Mouse (Mus musculus) MEL (cell line): ENCODE measurements around the gene Pgap1. TPM values are rescaled to one million over a fixed set of nuclear protein-coding genes. Genes with fewer than 3 reads are reported as not detected.

Experiments used
- DNase-seq: peaks from one replicate; pipeline ENCODE4 v3.0.0; 2011; ENCODE audit warnings: low read depth, low spot score
- H3K27ac ChIP-seq: 2 replicates; pipeline ENCODE4 v1.5.1; 2012; ENCODE audit warnings: low read depth, mild to moderate bottlenecking, control low read depth, low read length, moderate library complexity; ENCODE audit not compliant: control insufficient read depth
- H3K27me3 ChIP-seq, 2 experiments: fragments of 150-350 bp in 1 of 2; sonication (generic) in 1 of 2; 2 replicates each; pipeline ENCODE4 v1.6.1; 2012; ENCODE audit warnings: low read length in 2 of 2, mild to moderate bottlenecking in 2 of 2, improper control_type of control experiment in 1 of 2, moderate library complexity in 1 of 2; ENCODE audit not compliant: insufficient read depth in 2 of 2, control insufficient read depth in 1 of 2
- H3K36me3 ChIP-seq, 2 experiments: 2 replicates each; pipeline ENCODE4 v1.6.1; 2012 to 2014; ENCODE audit warnings: low read length in 2 of 2, improper control_type of control experiment in 1 of 2, inconsistent platforms in 1 of 2, mild to moderate bottlenecking in 1 of 2; ENCODE audit not compliant: insufficient read depth in 2 of 2, control insufficient read depth in 1 of 2
- H3K4me1 ChIP-seq, 2 experiments: fragments of 150-350 bp in 1 of 2; sonication (generic) in 1 of 2; 2 replicates each; pipeline ENCODE4 v1.6.1; 2012; ENCODE audit warnings: low read length in 2 of 2, improper control_type of control experiment in 1 of 2, mild to moderate bottlenecking in 1 of 2; ENCODE audit not compliant: insufficient read depth in 2 of 2, control insufficient read depth in 1 of 2
- H3K4me3 ChIP-seq, 2 experiments: fragments of 150-350 bp in 1 of 2; sonication (generic) in 1 of 2; 2 replicates each; pipeline ENCODE4 v1.5.1; 2012; ENCODE audit warnings: low read depth in 2 of 2, low read length in 2 of 2, mild to moderate bottlenecking in 2 of 2, moderate library complexity in 2 of 2, control low read depth in 1 of 2, improper control_type of control experiment in 1 of 2; ENCODE audit not compliant: control insufficient read depth in 1 of 2, insufficient read depth in 1 of 2
- H3K79me2 ChIP-seq: 2 replicates; pipeline ENCODE4 v1.6.1; 2012; ENCODE audit warnings: mild to moderate bottlenecking, low read length, moderate library complexity; ENCODE audit not compliant: control insufficient read depth, poor library complexity, insufficient read depth
- H3K9ac ChIP-seq: 2 replicates; pipeline ENCODE4 v1.6.1; 2012; ENCODE audit warnings: low read depth, mild to moderate bottlenecking, control low read depth, low read length, moderate library complexity; ENCODE audit not compliant: control insufficient read depth, poor library complexity, severe bottlenecking
- H3K9me3 ChIP-seq: fragments of 150-350 bp; sonication (generic); replicated peaks from 2 replicates; pipeline ENCODE4 v1.6.1; 2012; ENCODE audit warnings: mild to moderate bottlenecking, low read length, improper control_type of control experiment, moderate library complexity; ENCODE audit not compliant: insufficient read depth
- BHLHE40 ChIP-seq: IDR thresholded peaks from 2 replicates; pipeline ENCODE4 v1.6.1; 2012; ENCODE audit warnings: low read depth, mild to moderate bottlenecking, inconsistent platforms, low read length, improper control_type of control experiment, borderline replicate concordance
- ELF1 ChIP-seq: IDR thresholded peaks from 2 replicates; pipeline ENCODE4 v1.6.1; 2014; ENCODE audit warnings: low read depth, mild to moderate bottlenecking, inconsistent platforms, low read length, improper control_type of control experiment, moderate library complexity
- GABPA ChIP-seq: IDR thresholded peaks from 2 replicates; pipeline ENCODE4 v1.6.1; 2012; ENCODE audit warnings: low read depth, mild to moderate bottlenecking, inconsistent platforms, low read length, improper control_type of control experiment, moderate library complexity
- JUND ChIP-seq: IDR thresholded peaks from 2 replicates; pipeline ENCODE4 v1.6.1; 2011; ENCODE audit warnings: low read depth, mild to moderate bottlenecking, improper control_type of control experiment, low read length
- MAFK ChIP-seq: IDR thresholded peaks from 2 replicates; pipeline ENCODE4 v1.6.1; 2011; ENCODE audit warnings: low read depth, mild to moderate bottlenecking, low read length, improper control_type of control experiment, borderline replicate concordance
- MAX ChIP-seq: IDR thresholded peaks from 2 replicates; pipeline ENCODE4 v1.6.1; 2011; ENCODE audit warnings: low read length, improper control_type of control experiment
- NELFE ChIP-seq: IDR thresholded peaks from 2 replicates; pipeline ENCODE4 v1.6.1; 2011; ENCODE audit warnings: low read depth, low read length, improper control_type of control experiment
- POLR2A ChIP-seq, 2 experiments: IDR thresholded peaks; 2 replicates each; pipeline ENCODE4 v1.6.1; 2011 to 2012; ENCODE audit warnings: low read length in 2 of 2, mild to moderate bottlenecking in 2 of 2, control low read depth in 1 of 2, improper control_type of control experiment in 1 of 2, low read depth in 1 of 2, moderate library complexity in 1 of 2; ENCODE audit not compliant: control insufficient read depth in 1 of 2, insufficient read depth in 1 of 2, poor library complexity in 1 of 2
- POLR2AphosphoS2 ChIP-seq: IDR thresholded peaks from 2 replicates; pipeline ENCODE4 v1.6.1; 2011; ENCODE audit warnings: low read length, improper control_type of control experiment
- RCOR1 ChIP-seq: IDR thresholded peaks from 2 replicates; pipeline ENCODE4 v1.6.1; 2012; ENCODE audit warnings: low read depth, mild to moderate bottlenecking, inconsistent platforms, low read length, improper control_type of control experiment
- SMC3 ChIP-seq: IDR thresholded peaks from 2 replicates; pipeline ENCODE4 v1.6.1; 2011; ENCODE audit warnings: low read depth, low read length, improper control_type of control experiment
- TAL1 ChIP-seq: IDR thresholded peaks from 2 replicates; pipeline ENCODE4 v1.6.1; 2012; ENCODE audit warnings: mild to moderate bottlenecking, inconsistent platforms, low read length, moderate library complexity, mixed read lengths
- TCF12 ChIP-seq: IDR thresholded peaks from 2 replicates; pipeline ENCODE4 v1.6.1; 2014; ENCODE audit warnings: low read depth, mild to moderate bottlenecking, inconsistent platforms, low read length, improper control_type of control experiment, moderate library complexity
- polyA plus RNA-seq, 2 experiments: library from polyadenylated mRNA; stranded (reverse) in 1 of 2; unstranded in 1 of 2; fragments of >175 nt in 1 of 2; fragments of >200 nt in 1 of 2; gene quantifications; 2 replicates each; pipeline versions ENCODE4 v1.2.1 to v1.2.4; 2012; ENCODE audit warnings: low replicate concordance in 2 of 2, low read depth in 1 of 2; ENCODE audit not compliant: insufficient read length in 2 of 2, insufficient read depth in 1 of 2, missing spikeins in 1 of 2
- total RNA-seq: library from RNA; depleted of rRNA; stranded (reverse); fragments of 300-350 nt; gene quantifications from 2 replicates; pipeline ENCODE4 v1.2.3, GENCODE M21; 2012

Gene Pgap1
- total and polyA plus RNA-seq, 3 experiments = not detected

DNA sequence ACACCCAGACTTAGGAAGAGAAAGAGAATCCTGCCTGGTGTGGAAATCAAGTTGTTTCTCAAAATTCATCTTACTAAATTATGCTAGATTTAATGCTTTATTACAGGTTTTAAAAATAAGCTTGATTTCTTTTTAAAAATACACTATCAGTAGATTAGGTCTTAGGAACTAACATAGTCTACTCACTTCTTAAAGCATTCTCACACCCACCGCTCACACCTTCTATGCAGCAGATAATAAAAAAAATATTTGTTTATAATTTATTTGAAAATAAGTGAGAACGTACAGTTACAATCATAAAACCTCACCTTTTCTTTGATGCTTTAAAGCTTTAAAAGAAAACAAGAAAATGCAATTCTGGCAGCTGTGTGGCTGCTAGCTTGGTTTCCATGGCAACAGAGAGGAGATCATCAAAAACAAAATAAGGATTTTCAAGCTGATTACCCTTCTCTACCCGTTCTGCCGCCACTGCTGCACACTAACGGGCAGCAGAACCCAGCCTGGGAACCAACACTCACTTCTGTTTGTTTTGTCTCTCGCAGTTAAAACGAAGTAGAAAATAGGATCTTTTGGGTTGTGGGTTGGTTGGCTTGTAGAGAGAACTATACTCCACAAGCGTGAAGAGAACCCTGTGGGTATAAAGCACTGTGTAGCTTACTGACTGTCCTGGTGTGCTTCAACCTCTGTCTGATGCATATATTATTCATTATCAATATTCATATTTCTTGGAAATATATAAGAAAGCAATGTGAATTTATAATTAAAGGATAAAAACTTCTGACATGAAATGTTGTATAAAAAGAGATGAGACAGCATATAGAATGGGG is 21.1 kb upstream of the Pgap1 start:
- Histone ChIP-seq H3K27ac (no peak overlapping the region), H3K4me1 (no peaks in the 10 kb centered on the region)
- TF ChIP-seq SMC3 (no peak), TCF12 (no peak), MAFK (no peak), ELF1 (no peak), BHLHE40 (no peak)
- TF ChIP-seq, all 39 proteins: peak for 0
- Histone ChIP-seq H3K4me3 (no peak overlapping the region), H3K9me3 (no peaks in the 10 kb centered on the region), H3K9ac (no peak overlapping the region), H3K36me3 (no peaks in the 10 kb centered on the region), H3K79me2 (no peaks in the 10 kb centered on the region), H3K27me3 (no peaks in the 10 kb centered on the region; a peak in 1 of 4 replicates)
- no peak for DNase-seq

DNA sequence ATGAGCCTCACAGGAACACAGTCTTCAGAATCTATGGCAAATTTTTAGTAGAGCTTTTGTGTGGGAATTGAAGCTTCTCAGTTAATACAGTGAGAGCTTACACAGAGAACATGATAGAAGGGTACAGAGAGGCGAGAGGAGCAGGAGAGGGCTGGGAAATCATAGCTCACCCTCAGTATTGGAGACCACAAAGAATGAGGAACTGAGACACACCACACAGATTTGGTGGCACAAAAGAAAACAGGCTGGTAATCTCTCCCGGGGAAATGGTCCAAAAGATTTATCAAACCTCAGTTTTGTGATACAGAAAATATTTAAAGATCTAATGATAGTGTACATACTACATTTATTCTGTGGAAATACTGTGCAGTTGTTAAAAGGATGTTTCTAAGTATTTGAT is 11.6 kb upstream of the Pgap1 start:
- Histone ChIP-seq H3K36me3 (no peaks in the 10 kb centered on the region), H3K9me3 (no peaks in the 10 kb centered on the region), H3K79me2 (no peaks in the 10 kb centered on the region), H3K27ac (no peak overlapping the region), H3K9ac (no peak overlapping the region), H3K4me3 (no peak overlapping the region), H3K4me1 (no peaks in the 10 kb centered on the region), H3K27me3 (no peaks in the 10 kb centered on the region; a peak in 1 of 4 replicates)
- no peak for DNase-seq
- peak; percentile 48; the same call in 1 of the 2 replicates for TF ChIP-seq RCOR1
- TF ChIP-seq MAX = no peak

DNA sequence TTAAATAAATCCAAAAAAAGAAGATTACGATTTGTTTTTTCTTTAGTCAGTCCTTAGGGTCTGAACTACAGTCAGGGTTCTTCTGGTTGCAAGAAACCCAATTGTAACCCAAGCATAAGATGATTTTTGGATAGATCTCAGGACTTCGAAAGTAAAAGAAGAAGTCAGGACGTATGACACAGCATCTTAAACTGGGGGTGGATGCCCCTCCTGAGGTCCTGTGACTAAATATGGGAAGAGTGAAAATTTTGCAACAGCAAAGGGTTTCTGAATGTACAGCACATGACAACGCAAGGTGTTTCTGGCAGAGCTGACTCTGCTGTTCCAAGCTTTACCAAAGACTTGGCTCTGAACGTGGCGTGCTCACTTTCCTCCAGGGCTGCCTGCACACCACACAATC is 6.4 kb upstream of the Pgap1 start:
- TF ChIP-seq GABPA = no peak
- no peak for TF ChIP-seq NELFE
- TF ChIP-seq POLR2A (IDR thresholded peaks at IDR 0.05; ENCODE audit: control insufficient read depth in 1 of 2, insufficient read depth in 1 of 2, low read depth in 1 of 2, low read length in 2 of 2, poor library complexity in 1 of 2) = no peak
- no peak for TF ChIP-seq TAL1
- TF ChIP-seq JUND = no peak
- no peak for TF ChIP-seq POLR2AphosphoS2
- TF ChIP-seq, all 39 proteins: peak for 0
- H3K9ac ChIP-seq = no peak overlapping the region
- no peaks in the 10 kb centered on the region for H3K9me3 ChIP-seq

More for the DNA sequence above, 6.4 kb upstream of the Pgap1 start:
- Histone ChIP-seq H3K4me1 (no peaks in the 10 kb centered on the region), H3K4me3 (no peak overlapping the region), H3K79me2 (no peaks in the 10 kb centered on the region), H3K27me3 (peaks cover 0 to 2% of the 10 kb centered on the region in 2 experiments; a peak in 1 of 4 replicates), H3K27ac (no peak overlapping the region), H3K36me3 (no peaks in the 10 kb centered on the region)
- DNase-seq = no peak
